Mouse (Mus musculus) cerebellum, adult 2 months (tissue): ENCODE results near the gene Mllt10. TPM values are rescaled to one million over a fixed set of nuclear protein-coding genes. Genes with fewer than 3 reads are reported as not detected.
A peak's percentile ranks its signal among the peaks of the same experiment; 100 is the strongest.
"Not testable (repeated sequence)": the region's sequence is repeated elsewhere in the genome, so short reads cannot be mapped to it uniquely, and the experiment has no call there.

Source experiments
- DNase-seq, 2 experiments: peaks; one replicate each; pipeline ENCODE4 v3.0.0; 2021
- H3K27ac ChIP-seq: fragments of 200-500 bp; 2 replicates; pipeline ENCODE4 v1.5.1; 2012; ENCODE audit warnings: low read length, control low read depth, inconsistent platforms; ENCODE audit not compliant: insufficient read depth
- H3K27me3 ChIP-seq: fragments of 200-500 bp; 2 replicates; pipeline ENCODE4 v1.6.1; 2012; ENCODE audit warnings: inconsistent platforms, mild to moderate bottlenecking, low read length, moderate library complexity; ENCODE audit not compliant: control insufficient read depth, insufficient read depth
- H3K4me1 ChIP-seq: fragments of 200-500 bp; 2 replicates; pipeline ENCODE4 v1.6.1; 2011; ENCODE audit warnings: low read length; ENCODE audit not compliant: control insufficient read depth, insufficient read depth
- H3K4me3 ChIP-seq: fragments of 200-500 bp; replicated peaks from 2 replicates; pipeline ENCODE3; 2011; ENCODE audit warnings: mild to moderate bottlenecking, low read depth, low read length, control low read depth; ENCODE audit not compliant: insufficient read depth
- CTCF ChIP-seq: fragments of 200-500 bp; IDR thresholded peaks from 2 replicates; pipeline ENCODE4 v1.5.1; 2011; ENCODE audit warnings: low read depth, mild to moderate bottlenecking, control low read depth, low read length, moderate library complexity, borderline replicate concordance; ENCODE audit not compliant: insufficient read depth
- POLR2A ChIP-seq: fragments of 200-500 bp; IDR thresholded peaks from 2 replicates; pipeline ENCODE4 v1.6.1; 2011; ENCODE audit warnings: low read length, control low read depth, borderline replicate concordance; ENCODE audit not compliant: insufficient read depth
- WGBS: fragments of 180-500 bp; shearing (Covaris S2); methylation state at CpG from one replicate; pipeline ENCODE4 v1.1.7; 2018; 5-methylcytosine and 5-hydroxymethylcytosine counted together
- polyA plus RNA-seq: library from polyadenylated mRNA; depleted of rRNA; stranded (reverse); fragments of >200 nt; gene quantifications from 2 replicates; pipeline ENCODE4 v1.2.3, GENCODE M21; 2012

Mllt10 gene
- polyA plus RNA-seq, 1 experiment: 45.6 TPM

GRCm38 (mm10) chr2:18068071-18068796 lies 13.2 kb downstream of the Mllt10 start:
- TF ChIP-seq POLR2A (no peak), CTCF (no peak)
- Histone ChIP-seq H3K4me3 (no peak overlapping the region), H3K27me3 (no peaks in the 10 kb centered on the region), H3K4me1 (no peaks in the 10 kb centered on the region), H3K27ac (no peak overlapping the region)
- 85% methylated on average over 4 of the region's 4 CpGs for WGBS
- DNase-seq: no peak

- no peak for DNase-seq
- WGBS: 94% methylated on average over 2 of the region's 2 CpGs
- no peaks in the 10 kb centered on the region for H3K27me3 ChIP-seq
- no peaks in the 10 kb centered on the region for H3K4me1 ChIP-seq
- no peak for TF ChIP-seq CTCF
- no peak for TF ChIP-seq POLR2A
- H3K4me3 ChIP-seq: no peak overlapping the region
- H3K27ac ChIP-seq: no peak overlapping the region
These were observed 16.9 kb downstream of the Mllt10 start for GRCm38 (mm10) chr2:18071947-18072346.

GRCm38 (mm10) chr2:18080182-18080860 lies 25.3 kb downstream of the Mllt10 start:
- DNase-seq: peak; percentile 64 to 81
- H3K27me3 ChIP-seq: no peaks in the 10 kb centered on the region
- WGBS: 29% methylated on average over 2 of the region's 2 CpGs
- H3K4me3 ChIP-seq: no peak overlapping the region
- no peak overlapping the region; the same call in 1 of the 2 replicates for H3K27ac ChIP-seq
- TF ChIP-seq CTCF: no peak
- TF ChIP-seq POLR2A: no peak
- peaks cover 2% of the 10 kb centered on the region for H3K4me1 ChIP-seq

- not testable (repeated sequence) for H3K4me3 ChIP-seq, H3K4me1 ChIP-seq, H3K27me3 ChIP-seq, DNase-seq, H3K27ac ChIP-seq
- 93% methylated on average over 3 of the region's 3 CpGs for WGBS
These were observed 32.7 kb downstream of the Mllt10 start for GRCm38 (mm10) chr2:18087695-18088094.

- Histone ChIP-seq H3K4me1 (0 out of 2 replicates have a peak, but pooled peaks cover 4% of the 10 kb centered on the region), H3K27me3 (no peaks in the 10 kb centered on the region), H3K27ac (no peak overlapping the region), H3K4me3 (no peak overlapping the region)
- TF ChIP-seq CTCF (no peak), POLR2A (no peak)
- DNase-seq: no peak
- 91% methylated on average over 1 of the region's 1 CpGs for WGBS
These were observed 38.8 kb downstream of the Mllt10 start for GRCm38 (mm10) chr2:18093858-18094257.

- Histone ChIP-seq H3K27me3 (no peaks in the 10 kb centered on the region), H3K27ac (no peak overlapping the region), H3K4me3 (no peak overlapping the region), H3K4me1 (0 out of 2 replicates have a peak, but pooled peaks cover 4% of the 10 kb centered on the region)
- TF ChIP-seq POLR2A: no peak
- TF ChIP-seq CTCF: no peak
- DNase-seq: no peak
These were observed 39.3 kb downstream of the Mllt10 start for GRCm38 (mm10) chr2:18094319-18094718.

- no peak overlapping the region for H3K27ac ChIP-seq
- 63% methylated on average over 2 of the region's 2 CpGs for WGBS
- no peak for DNase-seq
These were observed 40.8 kb downstream of the Mllt10 start for GRCm38 (mm10) chr2:18095804-18096203.

GRCm38 (mm10) chr2:18100914-18101313 lies 45.9 kb downstream of the Mllt10 start:
- no peak overlapping the region for H3K4me3 ChIP-seq
- no peaks in the 10 kb centered on the region for H3K4me1 ChIP-seq
- no peaks in the 10 kb centered on the region for H3K27me3 ChIP-seq
- no peak for TF ChIP-seq POLR2A
- TF ChIP-seq CTCF: no peak
- H3K27ac ChIP-seq: no peak overlapping the region
- 94% methylated on average over 2 of the region's 2 CpGs for WGBS
- no peak for DNase-seq

More at GRCm38 (mm10) chr2:18095804-18096203, 40.8 kb downstream of the Mllt10 start:
- H3K27me3 ChIP-seq: no peaks in the 10 kb centered on the region
- H3K4me1 ChIP-seq: 0 out of 2 replicates have a peak, but pooled peaks cover 4% of the 10 kb centered on the region
- no peak for TF ChIP-seq CTCF
- no peak for TF ChIP-seq POLR2A
- no peak overlapping the region for H3K4me3 ChIP-seq
